Mouse (Mus musculus) liver, postnatal 0 days (tissue): ENCODE measurements at regions not wholly inside any gene's neighbourhood (a gene's known extent, or its start where the extent isn't known, plus 50 kb on each side); places are given as distances from the start of the nearest gene placed in this dataset.

Experiments
- CTCF ChIP-seq: sonication (generic); IDR thresholded peaks from 2 replicates; pipeline ENCODE4 v1.5.1; 2016; ENCODE audit warnings: antibody characterized with exemption, low read depth
- EP300 ChIP-seq: IDR thresholded peaks from 2 replicates; pipeline ENCODE4 v1.6.1; 2016; ENCODE audit warnings: antibody characterized with exemption, low read depth, mild to moderate bottlenecking

- TF ChIP-seq CTCF (no peak), EP300 (no peak)
Observed at GRCm38 (mm10) chr3:102657531-102658060, 76.7 kb upstream of the Tspan2 start.
